Mouse (Mus musculus): ENCODE data around the gene Ttll13. TPM values are rescaled to one million over a fixed set of nuclear protein-coding genes. Genes with fewer than 3 reads are reported as not detected.
A peak's percentile ranks its signal among the peaks of the same experiment; 100 is the strongest.

The Ttll13 gene
- polyA plus RNA-seq, 1 experiment = 1.2 TPM

GRCm38 (mm10) chr7:80230196-80230595 is 16.0 kb upstream of the Ttll13 start:
- H3K9ac ChIP-seq (ENCODE audit: low read depth, poor library complexity, severe bottlenecking) = no peak overlapping the region
- no peak overlapping the region for H3K27ac ChIP-seq (ENCODE audit: insufficient read depth, low read length)
- peaks cover 2% of the 10 kb centered on the region for H3K4me1 ChIP-seq (ENCODE audit: control insufficient read depth, insufficient read depth, low read length)
- H3K36me3 ChIP-seq (ENCODE audit: control insufficient read depth, insufficient read depth, low read length, poor library complexity, severe bottlenecking) = peaks cover 16% of the 10 kb centered on the region
- H3K27me3 ChIP-seq (ENCODE audit: control insufficient read depth, insufficient read depth, low read length, poor library complexity, severe bottlenecking) = no peaks in the 10 kb centered on the region
- H3K9me3 ChIP-seq (replicated peaks; ENCODE audit: control insufficient read depth, insufficient read depth, low read length, poor library complexity, severe bottlenecking) = no peaks in the 10 kb centered on the region
- TF ChIP-seq POLR2A (IDR thresholded peaks at IDR 0.05; ENCODE audit: insufficient read depth, low read length) = no peak
- no peak for TF ChIP-seq EP300 (IDR thresholded peaks at IDR 0.05; ENCODE audit: insufficient read depth, low read depth, low read length)
- no peak for TF ChIP-seq CTCF (IDR thresholded peaks at IDR 0.05; ENCODE audit: low read depth, low read length)
- H3K4me3 ChIP-seq (ENCODE audit: low read depth, low read length) = no peak overlapping the region

- TF ChIP-seq CTCF (IDR thresholded peaks at IDR 0.05; ENCODE audit: low read depth, low read length) = no peak
- TF ChIP-seq POLR2A (IDR thresholded peaks at IDR 0.05; ENCODE audit: insufficient read depth, low read length) = no peak
- no peak for TF ChIP-seq EP300 (IDR thresholded peaks at IDR 0.05; ENCODE audit: insufficient read depth, low read depth, low read length)
- peaks cover 2% of the 10 kb centered on the region; the same call in 1 of the 2 replicates for H3K36me3 ChIP-seq (ENCODE audit: control insufficient read depth, insufficient read depth, low read length, poor library complexity, severe bottlenecking)
- peak overlapping the region; percentile 80 for H3K9ac ChIP-seq (ENCODE audit: low read depth, poor library complexity, severe bottlenecking)
- peak overlapping the region; percentile 83 for H3K4me3 ChIP-seq (ENCODE audit: low read depth, low read length)
- no peak overlapping the region for H3K27ac ChIP-seq (ENCODE audit: insufficient read depth, low read length)
- H3K27me3 ChIP-seq (ENCODE audit: control insufficient read depth, insufficient read depth, low read length, poor library complexity, severe bottlenecking) = no peaks in the 10 kb centered on the region
- H3K4me1 ChIP-seq (ENCODE audit: control insufficient read depth, insufficient read depth, low read length) = peaks cover 2% of the 10 kb centered on the region
- no peaks in the 10 kb centered on the region for H3K9me3 ChIP-seq (replicated peaks; ENCODE audit: control insufficient read depth, insufficient read depth, low read length, poor library complexity, severe bottlenecking)
Observed at GRCm38 (mm10) chr7:80231971-80232488, 14.1 kb upstream of the Ttll13 start.

GRCm38 (mm10) chr7:80232489-80233029 is 13.6 kb upstream of the Ttll13 start, which contains the start of the genes Cib1 and Gdpgp1:
Gene Cib1, minus strand, starts transcription at chr7:80232813.
Gene Gdpgp1, plus strand, starts transcription at chr7:80232865.
- H3K9me3 ChIP-seq (replicated peaks; ENCODE audit: control insufficient read depth, insufficient read depth, low read length, poor library complexity, severe bottlenecking) = no peaks in the 10 kb centered on the region
- TF ChIP-seq CTCF (IDR thresholded peaks at IDR 0.05; ENCODE audit: low read depth, low read length) (no peak), POLR2A (IDR thresholded peaks at IDR 0.05; ENCODE audit: insufficient read depth, low read length) (peak; percentile 79), EP300 (IDR thresholded peaks at IDR 0.05; ENCODE audit: insufficient read depth, low read depth, low read length) (0 out of 2 replicates have a peak, but pooled peaks have one; percentile 3)
- peak within 1 kb of the TSS; percentile 80 for H3K9ac ChIP-seq (ENCODE audit: low read depth, poor library complexity, severe bottlenecking)
- peaks cover 2% of the 10 kb centered on the region for H3K4me1 ChIP-seq (ENCODE audit: control insufficient read depth, insufficient read depth, low read length)
- H3K4me3 ChIP-seq (ENCODE audit: low read depth, low read length) = peak within 1 kb of the TSS; percentile 99
- peak within 1 kb of the TSS; percentile 53 for H3K27ac ChIP-seq (ENCODE audit: insufficient read depth, low read length)
- no peaks in the 10 kb centered on the region for H3K36me3 ChIP-seq (ENCODE audit: control insufficient read depth, insufficient read depth, low read length, poor library complexity, severe bottlenecking)
- no peaks in the 10 kb centered on the region for H3K27me3 ChIP-seq (ENCODE audit: control insufficient read depth, insufficient read depth, low read length, poor library complexity, severe bottlenecking)

- H3K4me3 ChIP-seq (ENCODE audit: low read depth, low read length) = peak overlapping the region; percentile 60
- peaks cover 2% of the 10 kb centered on the region for H3K4me1 ChIP-seq (ENCODE audit: control insufficient read depth, insufficient read depth, low read length)
- peak overlapping the region; percentile 78 for H3K9ac ChIP-seq (ENCODE audit: low read depth, poor library complexity, severe bottlenecking)
Observed at GRCm38 (mm10) chr7:80233799-80234198, 12.4 kb upstream of the Ttll13 start.

GRCm38 (mm10) chr7:80238542-80238941 is 7.6 kb upstream of the Ttll13 start:
- Histone ChIP-seq H3K36me3 (ENCODE audit: control insufficient read depth, insufficient read depth, low read length, poor library complexity, severe bottlenecking) (peaks cover 8% of the 10 kb centered on the region), H3K9me3 (replicated peaks; ENCODE audit: control insufficient read depth, insufficient read depth, low read length, poor library complexity, severe bottlenecking) (no peaks in the 10 kb centered on the region), H3K4me1 (ENCODE audit: control insufficient read depth, insufficient read depth, low read length) (peaks cover 2% of the 10 kb centered on the region), H3K27me3 (ENCODE audit: control insufficient read depth, insufficient read depth, low read length, poor library complexity, severe bottlenecking) (no peaks in the 10 kb centered on the region), H3K9ac (ENCODE audit: low read depth, poor library complexity, severe bottlenecking) (no peak overlapping the region), H3K27ac (ENCODE audit: insufficient read depth, low read length) (no peak overlapping the region), H3K4me3 (ENCODE audit: low read depth, low read length) (no peak overlapping the region)
- TF ChIP-seq EP300 (IDR thresholded peaks at IDR 0.05; ENCODE audit: insufficient read depth, low read depth, low read length) = peak; percentile 73; the same call in 1 of the 2 replicates
- TF ChIP-seq POLR2A (IDR thresholded peaks at IDR 0.05; ENCODE audit: insufficient read depth, low read length) = no peak

More at GRCm38 (mm10) chr7:80233799-80234198, 12.4 kb upstream of the Ttll13 start:
- H3K9me3 ChIP-seq (replicated peaks; ENCODE audit: control insufficient read depth, insufficient read depth, low read length, poor library complexity, severe bottlenecking) = no peaks in the 10 kb centered on the region
- peaks cover 3% of the 10 kb centered on the region for H3K36me3 ChIP-seq (ENCODE audit: control insufficient read depth, insufficient read depth, low read length, poor library complexity, severe bottlenecking)
- no peak for TF ChIP-seq POLR2A (IDR thresholded peaks at IDR 0.05; ENCODE audit: insufficient read depth, low read length)
- no peak for TF ChIP-seq EP300 (IDR thresholded peaks at IDR 0.05; ENCODE audit: insufficient read depth, low read depth, low read length)
- TF ChIP-seq CTCF (IDR thresholded peaks at IDR 0.05; ENCODE audit: low read depth, low read length) = no peak
- H3K27ac ChIP-seq (ENCODE audit: insufficient read depth, low read length) = no peak overlapping the region
- H3K27me3 ChIP-seq (ENCODE audit: control insufficient read depth, insufficient read depth, low read length, poor library complexity, severe bottlenecking) = no peaks in the 10 kb centered on the region

- H3K4me1 ChIP-seq (ENCODE audit: control insufficient read depth, insufficient read depth, low read length) = no peaks in the 10 kb centered on the region
- TF ChIP-seq CTCF (IDR thresholded peaks at IDR 0.05; ENCODE audit: low read depth, low read length) = no peak
- TF ChIP-seq POLR2A (IDR thresholded peaks at IDR 0.05; ENCODE audit: insufficient read depth, low read length) = no peak
- TF ChIP-seq EP300 (IDR thresholded peaks at IDR 0.05; ENCODE audit: insufficient read depth, low read depth, low read length) = no peak
- no peak overlapping the region for H3K9ac ChIP-seq (ENCODE audit: low read depth, poor library complexity, severe bottlenecking)
- H3K36me3 ChIP-seq (ENCODE audit: control insufficient read depth, insufficient read depth, low read length, poor library complexity, severe bottlenecking) = peaks cover 8% of the 10 kb centered on the region
- H3K9me3 ChIP-seq (replicated peaks; ENCODE audit: control insufficient read depth, insufficient read depth, low read length, poor library complexity, severe bottlenecking) = no peaks in the 10 kb centered on the region
- no peak overlapping the region for H3K4me3 ChIP-seq (ENCODE audit: low read depth, low read length)
- H3K27ac ChIP-seq (ENCODE audit: insufficient read depth, low read length) = no peak overlapping the region
- no peaks in the 10 kb centered on the region for H3K27me3 ChIP-seq (ENCODE audit: control insufficient read depth, insufficient read depth, low read length, poor library complexity, severe bottlenecking)
Observed at GRCm38 (mm10) chr7:80241661-80242060, 4.5 kb upstream of the Ttll13 start.

Data from ES-Bruce4 (cell line).